Mouse (Mus musculus) lung, adult 2 months (tissue): ENCODE data around the gene Aif1.

Experiments
- CTCF ChIP-seq: fragments of 200-500 bp; IDR thresholded peaks from 2 replicates; pipeline ENCODE4 v1.5.1; 2011; ENCODE audit warnings: mild to moderate bottlenecking, low read length, control low read depth; ENCODE audit not compliant: insufficient read depth
- POLR2A ChIP-seq: fragments of 200-500 bp; IDR thresholded peaks from 2 replicates; pipeline ENCODE4 v1.6.1; 2011; ENCODE audit warnings: low read depth, mild to moderate bottlenecking, control low read depth, low read length, borderline replicate concordance; ENCODE audit errors: extremely low read depth

- TF ChIP-seq CTCF (no peak), POLR2A (no peak)
Observed at GRCm38 (mm10) chr17:35156461-35157200, 19.2 kb downstream of the Aif1 start.
